Mouse (Mus musculus) layer of hippocampus, adult 8-10 months (tissue): Measurements from ENCODE around the gene Dcdc2b. TPM values are rescaled to one million over a fixed set of nuclear protein-coding genes. Genes with fewer than 3 reads are reported as not detected.

Source experiments
- DNase-seq, 2 experiments: peaks; one replicate each; pipeline ENCODE4 v3.0.0; 2022; ENCODE audit warnings: low spot score in 2 of 2
- total RNA-seq, 4 experiments: library from RNA; stranded (reverse); gene quantifications; 2 replicates each; pipeline ENCODE4 v1.2.4; 2022

The Dcdc2b gene
- total RNA-seq, 4 experiments from 2014 or later: 4.0 to 7.9 (median 5.9) TPM

GRCm38 (mm10) chr4:129621283-129621841, 7.3 kb upstream of the Dcdc2b start:
- no peak for DNase-seq

GRCm38 (mm10) chr4:129620419-129621282, 6.6 kb upstream of the Dcdc2b start:
- no peak for DNase-seq

GRCm38 (mm10) chr4:129618786-129619691, 5.0 kb upstream of the Dcdc2b start, which contains the start of gene Iqcc:
Gene Iqcc, minus strand, starts transcription at chr4:129619099.
- DNase-seq: peak; percentile 94 to 97

- DNase-seq: no peak
Measured at GRCm38 (mm10) chr4:129618031-129618430, 4.0 kb upstream of the Dcdc2b start.

- peak in 1 of 2 experiments; percentile 16 for DNase-seq
Measured at GRCm38 (mm10) chr4:129617121-129617641, 3.1 kb upstream of the Dcdc2b start.

GRCm38 (mm10) chr4:129616631-129617030, 2.6 kb upstream of the Dcdc2b start:
- DNase-seq: no peak

GRCm38 (mm10) chr4:129615801-129616290, 1.8 kb upstream of the Dcdc2b start:
- no peak for DNase-seq

GRCm38 (mm10) chr4:129610472-129610871, 3.6 kb downstream of the Dcdc2b start:
- no peak for DNase-seq

GRCm38 (mm10) chr4:129610026-129610425, 4.0 kb downstream of the Dcdc2b start:
- DNase-seq: no peak

- DNase-seq: no peak
Measured at GRCm38 (mm10) chr4:129609139-129609631, 4.9 kb downstream of the Dcdc2b start.

GRCm38 (mm10) chr4:129608426-129609025, 5.5 kb downstream of the Dcdc2b start:
- DNase-seq: peak; percentile 80 to 81

- DNase-seq: peak; percentile 64 to 77
Measured at GRCm38 (mm10) chr4:129600233-129601158, 13.6 kb downstream of the Dcdc2b start, which contains the start of the genes Eif3i and Tmem234. Gene Eif3i, minus strand, starts transcription at chr4:129600648. Gene Tmem234, plus strand, starts transcription at chr4:129600668.

GRCm38 (mm10) chr4:129588865-129589264, 25.2 kb downstream of the Dcdc2b start:
- no peak for DNase-seq

- DNase-seq: no peak
Measured at GRCm38 (mm10) chr4:129586943-129587342, 27.1 kb downstream of the Dcdc2b start.

- no peak for DNase-seq
Measured at GRCm38 (mm10) chr4:129585773-129586172, 28.3 kb downstream of the Dcdc2b start.

GRCm38 (mm10) chr4:129584884-129585608, 29.0 kb downstream of the Dcdc2b start:
- peak; percentile 73 to 85 for DNase-seq

GRCm38 (mm10) chr4:129584370-129584769, 29.7 kb downstream of the Dcdc2b start:
- no peak for DNase-seq

- no peak for DNase-seq
Measured at GRCm38 (mm10) chr4:129582251-129582650, 31.8 kb downstream of the Dcdc2b start.

- no peak for DNase-seq
Measured at GRCm38 (mm10) chr4:129580347-129580746, 33.7 kb downstream of the Dcdc2b start.
